Mouse (Mus musculus) naive thymus-derived CD4-positive, alpha-beta T cell, adult 5 months (primary cell): ENCODE results near the gene Basp1. TPM values are rescaled to one million over a fixed set of nuclear protein-coding genes. Genes with fewer than 3 reads are reported as not detected.

Source experiments
- polyA plus RNA-seq: library from polyadenylated mRNA; unstranded; fragments of 100-300 nt; shearing (Covaris generic); gene quantifications from one replicate; pipeline ENCODE4 v1.2.1, GENCODE M21; 2017

Basp1 gene
- 8.3 TPM for polyA plus RNA-seq

GRCm38 (mm10) chr15:25413378-25413901 lies at the start of gene Basp1:
TSS of gene Basp1 (minus strand) at chr15:25413764.

Other genes starting within 250 kb of the Basp1 start
- gene Myo10, start 208.8 kb upstream of the Basp1 start, polyA plus RNA-seq = 22.7 TPM